Mouse (Mus musculus) kidney, adult 2 months (tissue): Measurements from ENCODE around the gene Sdk1. TPM values are rescaled to one million over a fixed set of nuclear protein-coding genes. Genes with fewer than 3 reads are reported as not detected.

ENCODE experiments used
- DNase-seq: peaks from one replicate; pipeline ENCODE4 v3.0.0; 2021
- H3K27ac ChIP-seq: fragments of 200-500 bp; 2 replicates; pipeline ENCODE4 v1.5.1; 2012; ENCODE audit warnings: low read depth, low read length, control low read depth, inconsistent platforms; ENCODE audit not compliant: insufficient read depth
- H3K27me3 ChIP-seq: fragments of 200-500 bp; replicated peaks from 2 replicates; pipeline ENCODE4 v1.6.1; 2012; ENCODE audit warnings: mild to moderate bottlenecking, moderate library complexity, low read length, inconsistent platforms; ENCODE audit not compliant: control insufficient read depth, insufficient read depth
- H3K36me3 ChIP-seq: fragments of 200-500 bp; 2 replicates; pipeline ENCODE4 v1.6.1; 2012; ENCODE audit warnings: mild to moderate bottlenecking, moderate library complexity, low read length, inconsistent platforms; ENCODE audit not compliant: control insufficient read depth, insufficient read depth
- H3K4me1 ChIP-seq: fragments of 200-500 bp; 2 replicates; pipeline ENCODE4 v1.6.1; 2011; ENCODE audit warnings: low read length; ENCODE audit not compliant: control insufficient read depth, insufficient read depth
- H3K4me3 ChIP-seq: fragments of 200-500 bp; 2 replicates; pipeline ENCODE4 v1.5.1; 2011; ENCODE audit warnings: mild to moderate bottlenecking, low read depth, low read length, control low read depth; ENCODE audit not compliant: insufficient read depth
- CTCF ChIP-seq: fragments of 200-500 bp; conservative IDR thresholded peaks from 2 replicates; pipeline ENCODE4 v1.5.1; 2011; ENCODE audit warnings: low read depth, mild to moderate bottlenecking, control low read depth, low read length, moderate library complexity, mixed read lengths; ENCODE audit not compliant: insufficient read depth, insufficient read length
- POLR2A ChIP-seq: fragments of 200-500 bp; IDR thresholded peaks from one replicate; pipeline ENCODE4 v1.6.1; 2011; ENCODE audit warnings: low read depth, low read length, control low read depth
- WGBS: fragments of 180-500 bp; shearing (Covaris S2); methylation state at CpG from one replicate; pipeline ENCODE4 v1.1.7; 2018; 5-methylcytosine and 5-hydroxymethylcytosine counted together
- polyA plus RNA-seq: library from polyadenylated mRNA; depleted of rRNA; stranded (reverse); fragments of >200 nt; gene quantifications from 2 replicates; pipeline ENCODE4 v1.2.3, GENCODE M21; 2012

Sdk1 gene
- polyA plus RNA-seq, 1 experiment, result 0.63 TPM

- TF ChIP-seq CTCF (no peak), POLR2A (no peak)
- DNase-seq, result peak; percentile 36
- Histone ChIP-seq H3K4me3 (peak overlapping the region; percentile 31), H3K4me1 (peaks cover 8% of the 10 kb centered on the region; the same call in 1 of the 2 replicates), H3K27me3 (no peaks in the 10 kb centered on the region), H3K36me3 (no peaks in the 10 kb centered on the region), H3K27ac (peak overlapping the region; percentile 87)
- WGBS, result 52% methylated on average over 9 of the region's 9 CpGs
These were observed 138.8 kb downstream of the Sdk1 start for GRCm38 (mm10) chr5:141379836-141380773.

DNA sequence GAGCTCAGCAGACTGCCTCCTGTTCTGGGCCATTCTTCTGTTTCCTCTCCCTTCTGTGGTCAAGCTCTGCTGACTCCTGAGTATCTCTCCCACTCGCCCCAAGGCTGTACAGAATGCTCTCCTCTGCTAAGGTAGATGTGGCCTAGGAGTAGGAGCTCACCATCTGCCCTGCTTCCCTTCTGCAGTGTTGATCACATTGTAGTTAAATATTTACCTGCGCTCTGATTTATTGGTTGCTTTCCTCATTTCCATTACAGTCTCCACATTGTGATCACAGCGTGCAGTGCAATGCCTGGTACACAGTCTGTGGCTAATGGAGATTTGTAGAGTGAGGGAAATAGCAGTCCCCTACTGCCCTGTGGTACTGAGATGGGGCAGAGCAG is 139.5 kb downstream of the Sdk1 start:
- Histone ChIP-seq H3K4me3 (peak overlapping the region; percentile 31), H3K4me1 (peaks cover 8% of the 10 kb centered on the region; the same call in 1 of the 2 replicates), H3K27ac (peak overlapping the region; percentile 87), H3K27me3 (no peaks in the 10 kb centered on the region), H3K36me3 (no peaks in the 10 kb centered on the region)
- DNase-seq, result peak; percentile 80
- TF ChIP-seq CTCF (no peak), POLR2A (no peak)
- 38% methylated on average over 3 of the region's 3 CpGs for whole genome bisulfite sequencing

- Histone ChIP-seq H3K4me1 (peaks cover 8% of the 10 kb centered on the region; the same call in 1 of the 2 replicates), H3K36me3 (no peaks in the 10 kb centered on the region), H3K27ac (no peak overlapping the region), H3K27me3 (no peaks in the 10 kb centered on the region), H3K4me3 (no peak overlapping the region)
- 61% methylated on average over 7 of the region's 7 CpGs for WGBS
- no peak for DNase-seq
- TF ChIP-seq CTCF (no peak), POLR2A (no peak)
These were observed 140.3 kb downstream of the Sdk1 start for GRCm38 (mm10) chr5:141381581-141381980.

DNA sequence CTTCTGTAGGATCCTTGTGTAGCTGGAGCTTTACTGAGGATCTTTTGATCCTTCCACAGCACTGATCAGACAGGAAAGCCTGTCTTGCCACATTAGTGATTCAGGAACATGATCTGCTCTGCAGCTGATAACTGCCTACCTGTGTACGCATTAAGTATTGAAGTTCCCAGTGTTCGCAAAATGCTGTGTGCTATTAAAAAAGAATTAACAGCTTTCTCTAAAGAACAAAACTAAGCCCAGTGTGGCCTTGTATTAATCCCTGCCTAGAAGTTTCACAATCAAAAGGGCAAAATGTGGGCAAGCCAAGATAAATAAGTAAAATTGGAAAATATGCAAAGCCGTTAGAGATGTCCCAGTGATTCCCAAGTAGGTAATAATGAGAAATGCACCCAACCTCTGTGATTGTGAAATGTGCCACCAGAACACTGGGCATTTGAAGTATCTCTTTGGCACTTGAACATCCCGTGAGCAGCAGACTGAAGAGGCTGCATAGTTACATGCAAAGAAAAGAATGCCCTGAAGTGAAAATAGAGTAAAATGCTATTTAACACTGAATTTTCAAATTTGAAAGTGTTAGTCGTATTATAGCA is 141.1 kb downstream of the Sdk1 start:
- H3K36me3 ChIP-seq, result no peaks in the 10 kb centered on the region
- TF ChIP-seq CTCF, result no peak
- TF ChIP-seq POLR2A, result no peak
- no peaks in the 10 kb centered on the region for H3K27me3 ChIP-seq
- H3K4me1 ChIP-seq, result peaks cover 4% of the 10 kb centered on the region; the same call in 1 of the 2 replicates
- no peak overlapping the region for H3K27ac ChIP-seq
- no peak for DNase-seq
- 85% methylated on average over 5 of the region's 5 CpGs for WGBS
- no peak overlapping the region for H3K4me3 ChIP-seq

GRCm38 (mm10) chr5:141388451-141388850 is 147.2 kb downstream of the Sdk1 start:
- H3K27ac ChIP-seq, result no peak overlapping the region
- no peaks in the 10 kb centered on the region for H3K36me3 ChIP-seq
- H3K4me1 ChIP-seq, result peaks cover 6% of the 10 kb centered on the region; the same call in 1 of the 2 replicates
- no peaks in the 10 kb centered on the region for H3K27me3 ChIP-seq
- no peak overlapping the region for H3K4me3 ChIP-seq
- TF ChIP-seq POLR2A, result no peak
- TF ChIP-seq CTCF, result no peak
- 79% methylated on average over 2 of the region's 2 CpGs for WGBS
- DNase-seq, result no peak

DNA sequence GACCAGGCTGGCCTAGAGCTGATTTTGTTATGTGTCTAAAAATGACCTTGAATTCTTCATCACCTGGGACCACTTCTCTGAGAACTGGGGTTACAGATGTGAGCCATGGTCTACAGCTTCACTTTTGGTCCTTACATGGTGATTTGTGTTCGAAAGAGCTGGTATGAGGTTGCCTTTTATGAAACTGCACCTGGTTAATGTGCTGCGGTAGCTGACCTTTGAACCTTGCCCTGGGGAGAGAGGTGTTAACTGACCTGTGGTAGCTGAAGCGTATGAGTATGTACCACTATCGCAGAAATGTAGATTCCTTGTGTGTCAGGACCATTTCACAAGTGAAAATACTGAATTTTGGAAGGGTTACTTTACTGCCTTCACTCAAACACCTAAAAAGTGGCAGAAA is 149.3 kb downstream of the Sdk1 start:
- no peak overlapping the region; the same call in 1 of the 2 replicates for H3K27ac ChIP-seq
- 37% methylated on average over 4 of the region's 4 CpGs for WGBS
- H3K36me3 ChIP-seq, result no peaks in the 10 kb centered on the region
- H3K4me1 ChIP-seq, result peaks cover 6% of the 10 kb centered on the region; the same call in 1 of the 2 replicates
- no peak overlapping the region for H3K4me3 ChIP-seq
- DNase-seq, result peak; percentile 84
- TF ChIP-seq CTCF (no peak), POLR2A (no peak)
- no peaks in the 10 kb centered on the region for H3K27me3 ChIP-seq

DNA sequence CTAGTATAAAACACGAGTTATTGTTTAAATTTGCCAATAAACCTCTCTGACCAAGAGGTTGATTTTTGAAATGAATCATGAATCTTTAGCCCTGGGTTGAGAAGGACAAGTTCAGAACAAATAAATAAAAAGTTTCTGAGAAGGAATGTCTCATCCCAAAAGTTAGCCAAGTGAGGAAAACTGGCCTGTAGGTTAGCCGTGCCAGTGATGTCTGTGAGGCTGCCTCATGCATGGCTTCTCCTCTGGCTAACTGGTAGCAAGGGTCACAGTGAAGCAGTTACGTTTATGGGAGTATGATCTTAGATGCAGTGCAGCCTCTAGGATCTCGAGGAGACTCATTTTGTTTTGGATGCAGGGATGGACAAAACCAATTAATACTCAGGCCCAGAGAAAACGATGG is 149.9 kb downstream of the Sdk1 start:
- Histone ChIP-seq H3K4me1 (peaks cover 6% of the 10 kb centered on the region; the same call in 1 of the 2 replicates), H3K27me3 (no peaks in the 10 kb centered on the region), H3K27ac (no peak overlapping the region), H3K36me3 (no peaks in the 10 kb centered on the region), H3K4me3 (no peak overlapping the region)
- peak; percentile 64 for DNase-seq
- no peak for TF ChIP-seq POLR2A
- no peak for TF ChIP-seq CTCF
- 54% methylated on average over 5 of the region's 5 CpGs for WGBS
